Mouse (Mus musculus): ENCODE data around the gene 1700016D06Rik. TPM values are rescaled to one million over a fixed set of nuclear protein-coding genes. Genes with fewer than 3 reads are reported as not detected.

Gene 1700016D06Rik
- 0.32 TPM in 1 of 2 replicates, not detected in the other for polyA plus RNA-seq (2015; fragmentation: Nextera tagmentation; extraction: Ambion mirVana)

DNA sequence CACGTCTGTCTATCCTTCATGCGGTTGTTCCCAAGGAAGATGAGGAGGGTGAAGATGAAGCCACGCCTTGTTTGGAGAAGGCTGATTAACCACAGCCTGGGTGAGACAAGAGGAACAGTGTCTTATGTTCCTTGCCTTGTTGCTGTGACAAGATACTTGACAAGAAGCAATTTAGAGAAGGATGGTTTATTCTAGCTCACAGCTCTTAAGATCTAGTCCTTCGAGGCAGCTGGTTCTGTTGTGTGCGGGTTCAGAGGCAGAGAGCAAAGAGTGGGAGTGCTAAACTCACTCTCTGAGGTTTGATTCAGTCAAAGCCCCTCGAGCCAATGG, at the start of gene 1700016D06Rik:
1700016D06Rik (minus strand) TSS at position 31 of the 330 bp plus-strand sequence.
- H3K27me3 ChIP-seq (replicated peaks; ENCODE audit: control insufficient read depth, insufficient read depth, low read length) = no peaks in the 10 kb centered on the region
- peak within 1 kb of the TSS; percentile 49 for H3K9ac ChIP-seq (replicated peaks; ENCODE audit: low read depth, low read length)
- H3K4me1 ChIP-seq (replicated peaks; ENCODE audit: control insufficient read depth, insufficient read depth, low read length) = peaks cover 4% of the 10 kb centered on the region
- WGBS = 67% methylated on average over 6 of the region's 6 CpGs
- no peak within 1 kb of the TSS for H3K27ac ChIP-seq (ENCODE audit: low read length)
- H3K4me3 ChIP-seq (replicated peaks; ENCODE audit: low read length) = peak within 1 kb of the TSS; percentile 21; the same call in 1 of the 2 replicates
- H3K36me3 ChIP-seq (ENCODE audit: control insufficient read depth, insufficient read depth) = no peaks in the 10 kb centered on the region
- ATAC-seq = no peak
- no peaks in the 10 kb centered on the region for H3K9me3 ChIP-seq (ENCODE audit: control insufficient read depth, low read length)
- H3K4me2 ChIP-seq (ENCODE audit: low read length) = peak within 1 kb of the TSS; percentile 48

DNA sequence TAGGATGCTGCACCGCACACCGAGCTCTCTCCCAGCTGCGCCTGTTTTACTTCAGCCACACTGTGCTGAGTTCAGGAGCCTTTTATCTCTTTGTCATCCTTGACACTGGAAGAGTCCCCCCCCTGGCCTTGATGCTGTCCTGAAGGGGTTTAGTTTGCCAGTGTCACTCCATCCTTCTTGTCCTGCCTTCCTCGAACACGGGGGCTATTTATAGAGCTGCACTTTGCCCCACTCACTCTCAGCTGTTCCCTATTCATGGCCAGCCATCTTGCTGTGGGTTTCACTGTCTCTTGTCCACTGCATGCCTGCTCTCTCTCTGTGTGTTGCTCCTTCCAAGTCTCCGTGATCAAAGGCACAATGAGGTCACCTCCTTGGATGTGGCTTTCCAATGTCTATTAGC, 48.6 kb upstream of the 1700016D06Rik start:
- H3K9ac ChIP-seq (replicated peaks; ENCODE audit: low read depth, low read length) = no peak overlapping the region

DNA sequence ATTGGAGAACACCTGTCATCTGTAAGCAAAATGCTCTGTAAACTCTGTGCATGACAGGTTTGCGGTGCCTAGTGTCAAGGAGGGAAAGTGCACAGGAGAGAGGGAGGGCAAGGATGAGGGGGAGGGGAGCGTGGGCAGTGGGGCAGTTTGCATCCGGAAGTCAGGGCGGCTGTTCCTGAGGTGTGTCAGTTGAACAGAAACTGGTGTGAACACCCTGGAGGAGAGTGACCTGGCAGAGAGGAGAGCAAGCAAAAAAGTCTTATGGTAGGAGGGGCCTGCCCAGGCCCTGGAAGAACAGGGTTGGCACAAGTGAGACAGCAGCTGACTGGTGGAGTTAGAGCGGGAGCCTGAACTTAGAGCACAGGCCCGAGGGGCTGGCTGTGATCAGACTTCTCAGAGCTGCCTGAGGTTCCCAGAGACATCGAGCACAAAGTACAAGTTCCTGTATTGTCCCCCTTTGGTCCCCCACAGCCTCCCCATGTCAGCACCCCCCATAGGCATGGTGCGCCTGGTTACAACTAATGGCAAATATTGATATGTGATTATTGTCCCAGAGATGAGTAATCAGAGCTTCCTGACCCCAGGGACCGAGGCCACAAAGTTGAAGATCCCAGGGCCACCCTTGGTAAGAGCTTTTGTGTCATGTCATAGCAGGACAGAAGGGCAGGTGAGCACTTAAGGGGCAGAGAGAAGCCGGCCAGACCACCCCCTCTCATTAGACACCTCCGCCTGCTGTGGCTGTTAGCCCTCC, 46.2 kb upstream of the 1700016D06Rik start:
- ATAC-seq = no peak
- no peaks in the 10 kb centered on the region for H3K9me3 ChIP-seq (ENCODE audit: control insufficient read depth, low read length)

More for the DNA sequence above, 48.6 kb upstream of the 1700016D06Rik start:
- no peaks in the 10 kb centered on the region for H3K36me3 ChIP-seq (ENCODE audit: control insufficient read depth, insufficient read depth)
- H3K4me3 ChIP-seq (replicated peaks; ENCODE audit: low read length) = no peak overlapping the region
- H3K27ac ChIP-seq (ENCODE audit: low read length) = no peak overlapping the region
- ATAC-seq = no peak
- H3K4me2 ChIP-seq (ENCODE audit: low read length) = no peak overlapping the region
- H3K27me3 ChIP-seq (replicated peaks; ENCODE audit: control insufficient read depth, insufficient read depth, low read length) = no peaks in the 10 kb centered on the region
- H3K4me1 ChIP-seq (replicated peaks; ENCODE audit: control insufficient read depth, insufficient read depth, low read length) = no peaks in the 10 kb centered on the region
- no peaks in the 10 kb centered on the region for H3K9me3 ChIP-seq (ENCODE audit: control insufficient read depth, low read length)
- WGBS = 65% methylated on average over 6 of the region's 6 CpGs

DNA sequence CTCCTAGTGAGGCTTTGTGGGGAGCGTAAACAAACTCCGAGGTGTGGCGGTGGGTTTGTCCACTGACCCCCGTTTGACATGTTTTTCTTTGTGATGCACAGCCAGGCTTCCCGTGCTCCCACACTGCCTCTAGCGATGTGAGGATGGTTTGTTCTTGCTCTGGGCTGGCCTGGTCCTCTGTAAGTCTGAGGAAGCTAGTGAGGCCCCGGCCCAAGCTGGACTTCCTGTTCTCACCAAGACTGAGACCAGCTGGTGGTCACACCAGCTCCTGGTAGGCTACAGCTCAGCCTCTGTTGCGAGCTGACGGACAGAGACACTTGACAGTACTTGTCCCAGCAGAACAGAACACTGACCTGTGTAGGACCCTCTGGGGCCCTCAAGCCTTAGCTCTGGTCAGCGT, 42.7 kb upstream of the 1700016D06Rik start:
- H3K4me1 ChIP-seq (replicated peaks; ENCODE audit: control insufficient read depth, insufficient read depth, low read length) = 0 out of 2 replicates have a peak, but pooled peaks cover 2% of the 10 kb centered on the region
- no peak for ATAC-seq
- 85% methylated on average over 10 of the region's 10 CpGs for WGBS
- H3K4me3 ChIP-seq (replicated peaks; ENCODE audit: low read length) = no peak overlapping the region
- no peaks in the 10 kb centered on the region for H3K9me3 ChIP-seq (ENCODE audit: control insufficient read depth, low read length)
- no peak overlapping the region for H3K4me2 ChIP-seq (ENCODE audit: low read length)
- H3K36me3 ChIP-seq (ENCODE audit: control insufficient read depth, insufficient read depth) = peaks cover 6% of the 10 kb centered on the region
- no peak overlapping the region for H3K9ac ChIP-seq (replicated peaks; ENCODE audit: low read depth, low read length)
- H3K27ac ChIP-seq (ENCODE audit: low read length) = no peak overlapping the region
- no peaks in the 10 kb centered on the region for H3K27me3 ChIP-seq (replicated peaks; ENCODE audit: control insufficient read depth, insufficient read depth, low read length)

More for the DNA sequence above, 46.2 kb upstream of the 1700016D06Rik start:
- Histone ChIP-seq H3K4me2 (ENCODE audit: low read length) (no peak overlapping the region), H3K4me1 (replicated peaks; ENCODE audit: control insufficient read depth, insufficient read depth, low read length) (0 out of 2 replicates have a peak, but pooled peaks cover 2% of the 10 kb centered on the region), H3K36me3 (ENCODE audit: control insufficient read depth, insufficient read depth) (no peaks in the 10 kb centered on the region), H3K9ac (replicated peaks; ENCODE audit: low read depth, low read length) (no peak overlapping the region), H3K27ac (ENCODE audit: low read length) (no peak overlapping the region), H3K4me3 (replicated peaks; ENCODE audit: low read length) (no peak overlapping the region), H3K27me3 (replicated peaks; ENCODE audit: control insufficient read depth, insufficient read depth, low read length) (no peaks in the 10 kb centered on the region)
- WGBS = 82% methylated on average over 11 of the region's 11 CpGs

DNA sequence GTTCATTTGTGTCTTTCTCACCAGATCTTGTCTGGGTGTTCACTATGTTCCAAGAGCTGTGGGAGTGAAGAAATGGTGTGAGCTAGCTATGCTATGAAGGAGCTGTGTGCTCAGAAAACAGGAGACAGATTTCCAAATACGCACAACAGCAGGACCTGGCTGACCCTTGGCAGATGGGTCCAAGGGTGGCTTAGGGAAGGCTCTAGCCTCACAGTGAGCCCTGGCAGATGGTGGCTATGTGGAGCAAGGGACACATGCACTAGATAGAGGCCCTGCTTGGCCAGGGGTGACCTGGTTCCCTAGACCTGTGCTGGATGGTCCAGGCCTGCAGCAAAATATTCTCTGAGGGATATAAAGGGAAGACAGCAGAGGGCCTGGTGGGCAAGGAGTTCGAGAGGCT, 40.0 kb upstream of the 1700016D06Rik start:
- WGBS = 85% methylated on average over 2 of the region's 2 CpGs
- no peak for ATAC-seq
- no peak overlapping the region for H3K4me2 ChIP-seq (ENCODE audit: low read length)
- H3K36me3 ChIP-seq (ENCODE audit: control insufficient read depth, insufficient read depth) = peaks cover 12% of the 10 kb centered on the region
- no peaks in the 10 kb centered on the region for H3K27me3 ChIP-seq (replicated peaks; ENCODE audit: control insufficient read depth, insufficient read depth, low read length)
- H3K9me3 ChIP-seq (ENCODE audit: control insufficient read depth, low read length) = no peaks in the 10 kb centered on the region
- no peak overlapping the region for H3K4me3 ChIP-seq (replicated peaks; ENCODE audit: low read length)
- H3K9ac ChIP-seq (replicated peaks; ENCODE audit: low read depth, low read length) = no peak overlapping the region
- no peak overlapping the region for H3K27ac ChIP-seq (ENCODE audit: low read length)
- H3K4me1 ChIP-seq (replicated peaks; ENCODE audit: control insufficient read depth, insufficient read depth, low read length) = 0 out of 2 replicates have a peak, but pooled peaks cover 2% of the 10 kb centered on the region

DNA sequence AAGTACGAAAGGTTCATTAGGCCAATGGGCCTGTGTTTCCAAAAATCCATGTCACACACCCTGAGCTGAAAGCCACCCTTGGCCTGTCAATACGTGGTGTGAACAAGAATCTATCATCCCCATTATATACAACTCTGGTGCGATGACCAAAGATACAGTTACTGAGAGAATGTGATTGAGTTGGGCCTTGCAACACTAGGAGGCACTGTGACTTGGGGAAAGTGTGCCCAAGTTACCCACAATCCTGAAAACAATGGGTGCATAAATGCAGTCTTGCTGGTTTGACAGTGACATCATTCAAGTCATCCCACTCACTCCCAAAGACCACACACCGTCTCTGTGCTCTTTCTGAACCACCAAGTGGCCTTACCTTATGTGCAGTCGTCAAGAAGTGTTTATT, 38.2 kb upstream of the 1700016D06Rik start:
- Histone ChIP-seq H3K36me3 (ENCODE audit: control insufficient read depth, insufficient read depth) (peaks cover 12% of the 10 kb centered on the region), H3K4me3 (replicated peaks; ENCODE audit: low read length) (no peak overlapping the region)
- 87% methylated on average over 5 of the region's 5 CpGs for WGBS

DNA sequence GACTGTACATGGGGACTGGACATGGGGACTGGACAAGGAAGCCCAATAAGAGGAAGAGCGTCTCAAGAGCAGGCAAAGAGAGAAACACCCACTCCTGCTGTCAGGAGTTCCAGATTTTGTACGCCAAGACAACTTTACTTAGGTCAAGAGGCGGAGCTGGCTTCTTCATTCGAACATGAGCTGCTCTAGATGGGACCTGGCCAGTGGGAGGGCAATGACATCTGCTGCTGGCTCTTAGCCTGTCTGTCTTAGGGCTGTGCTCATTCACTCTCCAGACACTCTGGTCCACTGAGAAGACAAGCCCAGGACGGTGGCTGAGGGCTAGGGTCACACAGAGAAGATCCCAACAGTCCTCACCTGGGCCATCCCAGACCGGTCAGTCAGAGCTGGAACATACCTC, 36.2 kb upstream of the 1700016D06Rik start:
- 90% methylated on average over 6 of the region's 6 CpGs for whole genome bisulfite sequencing
- no peaks in the 10 kb centered on the region for H3K27me3 ChIP-seq (replicated peaks; ENCODE audit: control insufficient read depth, insufficient read depth, low read length)
- no peaks in the 10 kb centered on the region for H3K9me3 ChIP-seq (ENCODE audit: control insufficient read depth, low read length)
- no peak overlapping the region for H3K4me3 ChIP-seq (replicated peaks; ENCODE audit: low read length)
- no peak overlapping the region for H3K4me2 ChIP-seq (ENCODE audit: low read length)
- peaks cover 6% of the 10 kb centered on the region for H3K4me1 ChIP-seq (replicated peaks; ENCODE audit: control insufficient read depth, insufficient read depth, low read length)
- H3K9ac ChIP-seq (replicated peaks; ENCODE audit: low read depth, low read length) = no peak overlapping the region
- H3K36me3 ChIP-seq (ENCODE audit: control insufficient read depth, insufficient read depth) = peaks cover 12% of the 10 kb centered on the region
- ATAC-seq = no peak
- no peak overlapping the region for H3K27ac ChIP-seq (ENCODE audit: low read length)

More for the DNA sequence above, 38.2 kb upstream of the 1700016D06Rik start:
- H3K27ac ChIP-seq (ENCODE audit: low read length) = no peak overlapping the region
- no peak overlapping the region for H3K4me2 ChIP-seq (ENCODE audit: low read length)
- H3K9ac ChIP-seq (replicated peaks; ENCODE audit: low read depth, low read length) = no peak overlapping the region
- no peaks in the 10 kb centered on the region for H3K27me3 ChIP-seq (replicated peaks; ENCODE audit: control insufficient read depth, insufficient read depth, low read length)
- H3K9me3 ChIP-seq (ENCODE audit: control insufficient read depth, low read length) = no peaks in the 10 kb centered on the region
- no peak for ATAC-seq
- 0 out of 2 replicates have a peak, but pooled peaks cover 2% of the 10 kb centered on the region for H3K4me1 ChIP-seq (replicated peaks; ENCODE audit: control insufficient read depth, insufficient read depth, low read length)

DNA sequence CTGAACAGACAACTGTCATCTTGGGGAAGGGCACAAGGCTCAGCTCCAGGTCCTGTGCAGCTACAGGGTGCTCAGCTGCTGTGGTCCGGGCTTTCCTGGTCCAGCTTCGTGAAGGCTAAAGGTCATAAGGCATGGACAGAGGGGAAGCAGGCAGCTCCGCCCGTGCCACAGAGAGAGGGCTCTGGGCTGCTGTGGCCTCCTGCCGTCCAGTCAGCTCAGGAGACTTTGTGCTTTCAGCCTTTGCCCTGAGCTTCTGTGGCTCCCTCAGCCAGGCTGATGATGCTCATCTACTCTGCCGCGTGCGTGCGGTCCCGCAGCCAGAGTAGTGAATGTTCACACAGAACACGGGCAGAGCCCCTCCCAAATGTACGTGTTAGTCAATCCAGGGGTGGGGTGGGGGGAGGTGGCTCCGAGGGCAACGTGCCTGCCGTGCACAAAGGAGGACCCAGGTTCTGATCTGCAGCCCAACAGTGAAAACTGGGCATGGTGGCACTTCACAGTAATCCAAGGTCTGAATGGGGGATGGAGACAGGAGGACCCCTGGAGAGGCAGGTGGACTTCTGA, 34.9 kb upstream of the 1700016D06Rik start:
- Histone ChIP-seq H3K4me1 (replicated peaks; ENCODE audit: control insufficient read depth, insufficient read depth, low read length) (peaks cover 12% of the 10 kb centered on the region), H3K9me3 (ENCODE audit: control insufficient read depth, low read length) (no peaks in the 10 kb centered on the region), H3K27me3 (replicated peaks; ENCODE audit: control insufficient read depth, insufficient read depth, low read length) (no peaks in the 10 kb centered on the region), H3K4me2 (ENCODE audit: low read length) (no peak overlapping the region), H3K36me3 (ENCODE audit: control insufficient read depth, insufficient read depth) (peaks cover 12% of the 10 kb centered on the region), H3K4me3 (replicated peaks; ENCODE audit: low read length) (no peak overlapping the region), H3K9ac (replicated peaks; ENCODE audit: low read depth, low read length) (no peak overlapping the region), H3K27ac (ENCODE audit: low read length) (no peak overlapping the region)
- peak; percentile 16; the same call in 1 of the 2 replicates for ATAC-seq
- WGBS = 90% methylated on average over 15 of the region's 15 CpGs

DNA sequence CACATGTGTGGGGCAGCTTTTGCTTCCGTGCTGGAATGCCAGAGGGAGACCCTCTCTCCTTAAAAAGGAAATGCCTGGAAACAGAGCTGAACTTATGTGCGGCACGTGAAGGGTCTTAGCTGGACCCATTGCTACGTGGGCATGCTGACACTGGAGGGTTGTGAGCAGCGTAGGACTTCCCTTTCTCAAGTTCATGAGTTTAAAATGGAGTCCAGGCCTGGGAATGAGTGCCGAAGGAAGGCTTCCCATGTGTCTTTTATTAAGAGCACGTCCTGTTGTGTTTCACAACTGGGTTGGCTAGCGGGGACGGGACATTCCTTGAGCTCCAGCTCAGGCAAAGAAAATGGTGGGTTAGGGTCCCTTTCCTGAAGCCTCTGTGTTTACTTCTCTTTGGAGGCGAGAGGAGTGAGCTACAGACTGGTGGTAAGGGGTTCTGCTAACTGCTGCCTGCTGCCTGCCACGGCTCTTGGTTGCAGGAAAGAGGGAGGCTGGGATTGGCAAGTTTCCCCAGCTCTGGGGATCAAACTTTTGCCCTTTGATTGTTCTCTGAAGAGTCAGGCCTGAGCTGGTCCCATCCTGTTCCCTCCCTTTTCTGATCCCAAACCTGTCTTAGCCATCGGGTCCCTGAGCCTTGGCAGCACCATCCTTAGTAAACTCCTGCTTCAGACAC, 29.5 kb upstream of the 1700016D06Rik start:
- peaks cover 34% of the 10 kb centered on the region for H3K4me1 ChIP-seq (replicated peaks; ENCODE audit: control insufficient read depth, insufficient read depth, low read length)
- peak overlapping the region; percentile 4; the same call in 1 of the 2 replicates for H3K27ac ChIP-seq (ENCODE audit: low read length)
- no peak for ATAC-seq
- H3K9ac ChIP-seq (replicated peaks; ENCODE audit: low read depth, low read length) = peak overlapping the region; percentile 35; the same call in 1 of the 2 replicates
- no peaks in the 10 kb centered on the region for H3K9me3 ChIP-seq (ENCODE audit: control insufficient read depth, low read length)
- H3K4me3 ChIP-seq (replicated peaks; ENCODE audit: low read length) = peak overlapping the region; percentile 65
- no peaks in the 10 kb centered on the region for H3K36me3 ChIP-seq (ENCODE audit: control insufficient read depth, insufficient read depth)
- WGBS = 67% methylated on average over 12 of the region's 12 CpGs
- H3K27me3 ChIP-seq (replicated peaks; ENCODE audit: control insufficient read depth, insufficient read depth, low read length) = 0 out of 2 replicates have a peak, but pooled peaks cover 5% of the 10 kb centered on the region
- H3K4me2 ChIP-seq (ENCODE audit: low read length) = peak overlapping the region; percentile 70
